Mouse (Mus musculus) myocyte (in vitro differentiated cells): ENCODE results near the gene Naxd. TPM values are rescaled to one million over a fixed set of nuclear protein-coding genes. Genes with fewer than 3 reads are reported as not detected.

Experiments
- H3K27me3 ChIP-seq: one replicate; pipeline ENCODE4 v1.6.1; 2011; ENCODE audit not compliant: control insufficient read depth, insufficient read depth, insufficient read length
- H3K36me3 ChIP-seq: one replicate; pipeline ENCODE4 v1.6.1; 2011; ENCODE audit not compliant: control insufficient read depth, insufficient read depth
- H3K4me2 ChIP-seq: one replicate; pipeline ENCODE4 v1.6.1; 2011; ENCODE audit warnings: low read depth, control low read depth
- H3K4me3 ChIP-seq: one replicate; pipeline ENCODE4 v1.5.1; 2011; ENCODE audit warnings: mild to moderate bottlenecking, control low read depth, moderate library complexity
- H3K79me2 ChIP-seq: one replicate; pipeline ENCODE4 v1.6.1; 2011; ENCODE audit not compliant: control insufficient read depth, insufficient read depth
- H3ac ChIP-seq: one replicate; pipeline ENCODE4 v1.6.1; 2011; ENCODE audit not compliant: control insufficient read depth, insufficient read length
- CEBPB ChIP-seq: IDR thresholded peaks from 2 replicates; pipeline ENCODE4 v1.6.1; 2011; ENCODE audit warnings: mild to moderate bottlenecking, moderate library complexity; ENCODE audit not compliant: poor library complexity, insufficient read depth, severe bottlenecking
- E2F4 ChIP-seq: IDR thresholded peaks from one replicate; pipeline ENCODE4 v1.6.1; 2011; ENCODE audit warnings: mild to moderate bottlenecking, control low read depth, moderate library complexity; ENCODE audit not compliant: insufficient read depth
- MAX ChIP-seq: IDR thresholded peaks from one replicate; pipeline ENCODE4 v1.6.1; 2011; ENCODE audit warnings: low read depth, mild to moderate bottlenecking, control low read depth
- MYOD1 ChIP-seq, 3 experiments: IDR thresholded peaks; one replicate each; pipeline ENCODE4 v1.6.1; 2011; ENCODE audit warnings: control low read depth in 2 of 3, low read depth in 2 of 3, mild to moderate bottlenecking in 2 of 3, moderate library complexity in 1 of 3; ENCODE audit not compliant: insufficient read length in 2 of 3, control insufficient read depth in 1 of 3
- MYOG ChIP-seq, 3 experiments: IDR thresholded peaks; one replicate each; pipeline ENCODE4 v1.6.1; 2011; ENCODE audit warnings: control low read depth in 2 of 3, low read depth in 2 of 3, mild to moderate bottlenecking in 2 of 3; ENCODE audit not compliant: insufficient read length in 2 of 3, control insufficient read depth in 1 of 3, insufficient read depth in 1 of 3
- POLR2A ChIP-seq: IDR thresholded peaks from one replicate; pipeline ENCODE4 v1.6.1; 2011; ENCODE audit warnings: low read depth, mild to moderate bottlenecking, control low read depth, moderate library complexity; ENCODE audit not compliant: insufficient read length
- POLR2AphosphoS2 ChIP-seq: IDR thresholded peaks from one replicate; pipeline ENCODE4 v1.6.1; 2011; ENCODE audit warnings: low read depth, control low read depth; ENCODE audit not compliant: insufficient read length
- REST ChIP-seq: IDR thresholded peaks from one replicate; pipeline ENCODE4 v1.6.1; 2011; ENCODE audit warnings: mild to moderate bottlenecking, control low read depth, moderate library complexity; ENCODE audit not compliant: insufficient read depth, insufficient read length
- SRF ChIP-seq: IDR thresholded peaks from one replicate; pipeline ENCODE4 v1.6.1; 2011; ENCODE audit warnings: low read depth; ENCODE audit not compliant: control insufficient read depth, insufficient read length
- TCF12 ChIP-seq: IDR thresholded peaks from one replicate; pipeline ENCODE4 v1.6.1; 2011; ENCODE audit warnings: mild to moderate bottlenecking, control low read depth; ENCODE audit not compliant: poor library complexity, insufficient read depth, severe bottlenecking
- TCF3 ChIP-seq: IDR thresholded peaks from one replicate; pipeline ENCODE4 v1.6.1; 2011; ENCODE audit warnings: low read depth, control low read depth; ENCODE audit not compliant: insufficient read length
- USF1 ChIP-seq: IDR thresholded peaks from one replicate; pipeline ENCODE4 v1.6.1; 2011; ENCODE audit warnings: low read depth, mild to moderate bottlenecking, control low read depth, moderate library complexity
- polyA plus RNA-seq: library from polyadenylated mRNA; unstranded; fragments of >200 nt; fragmentation: generic; extraction: Trizol; gene quantifications from one replicate; pipeline ENCODE4 v1.2.1, GENCODE M21; 2012; ENCODE audit warnings: missing spikeins

The Naxd gene
- polyA plus RNA-seq, 1 experiment: 89.2 TPM

GRCm38 (mm10) chr8:11540182-11540581, 42.9 kb downstream of the Naxd start:
- no peak overlapping the region for H3K4me2 ChIP-seq
- TF ChIP-seq REST (no peak), MYOD1 (IDR thresholded peaks at IDR 0.05; ENCODE audit: control insufficient read depth in 1 of 3, insufficient read length in 2 of 3, low read depth in 2 of 3) (no peak), SRF (no peak), TCF3 (no peak), POLR2A (no peak), USF1 (no peak), TCF12 (no peak), MAX (no peak), CEBPB (no peak), E2F4 (no peak), MYOG (IDR thresholded peaks at IDR 0.05; ENCODE audit: control insufficient read depth in 1 of 3, insufficient read depth in 1 of 3, insufficient read length in 2 of 3, low read depth in 2 of 3) (no peak)
- peaks cover 4% of the 10 kb centered on the region for H3K36me3 ChIP-seq
- no peak overlapping the region for H3K4me3 ChIP-seq
- H3ac ChIP-seq: no peak overlapping the region
- H3K79me2 ChIP-seq: no peaks in the 10 kb centered on the region
- no peaks in the 10 kb centered on the region for H3K27me3 ChIP-seq

DNA sequence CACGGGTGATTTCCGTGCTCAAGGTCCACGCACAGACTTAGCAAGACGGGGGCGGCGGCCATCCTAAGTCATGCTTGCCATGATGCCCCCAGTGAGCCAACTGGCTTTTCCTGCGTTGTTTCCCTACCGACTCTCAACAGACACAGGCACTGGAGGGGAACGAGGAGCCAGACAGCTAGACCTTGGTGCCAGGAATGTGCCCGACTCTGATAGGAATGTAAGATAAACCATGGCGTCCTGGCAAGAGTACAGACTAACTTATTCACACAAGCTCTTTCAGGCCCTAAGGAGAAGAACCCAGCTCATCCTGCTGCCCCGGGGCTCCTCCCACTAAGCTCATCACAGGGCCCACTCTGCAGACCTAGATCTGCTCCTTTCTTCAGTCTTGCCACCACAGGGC, 44.7 kb downstream of the Naxd start:
- no peak for TF ChIP-seq MYOD1 (IDR thresholded peaks at IDR 0.05; ENCODE audit: control insufficient read depth in 1 of 3, insufficient read length in 2 of 3, low read depth in 2 of 3)
- no peak for TF ChIP-seq TCF12
- no peak for TF ChIP-seq TCF3
- no peak for TF ChIP-seq POLR2AphosphoS2
- no peak for TF ChIP-seq CEBPB
- TF ChIP-seq REST: no peak
- no peak for TF ChIP-seq POLR2A
- no peak for TF ChIP-seq SRF
- TF ChIP-seq E2F4: no peak
- TF ChIP-seq MAX: no peak
- no peak for TF ChIP-seq USF1
- no peak for TF ChIP-seq MYOG (IDR thresholded peaks at IDR 0.05; ENCODE audit: control insufficient read depth in 1 of 3, insufficient read depth in 1 of 3, insufficient read length in 2 of 3, low read depth in 2 of 3)
- no peaks in the 10 kb centered on the region for H3K79me2 ChIP-seq
- H3K4me2 ChIP-seq: no peak overlapping the region
- no peaks in the 10 kb centered on the region for H3K27me3 ChIP-seq
- no peak overlapping the region for H3K4me3 ChIP-seq
- H3K36me3 ChIP-seq: peaks cover 4% of the 10 kb centered on the region
- H3ac ChIP-seq: no peak overlapping the region

- TF ChIP-seq POLR2A: no peak
- TF ChIP-seq CEBPB: no peak
- no peak for TF ChIP-seq MAX
- no peak for TF ChIP-seq MYOD1 (IDR thresholded peaks at IDR 0.05; ENCODE audit: control insufficient read depth in 1 of 3, insufficient read length in 2 of 3, low read depth in 2 of 3)
- no peak for TF ChIP-seq TCF3
- TF ChIP-seq POLR2AphosphoS2: no peak
- TF ChIP-seq MYOG (IDR thresholded peaks at IDR 0.05; ENCODE audit: control insufficient read depth in 1 of 3, insufficient read depth in 1 of 3, insufficient read length in 2 of 3, low read depth in 2 of 3): no peak
- no peak for TF ChIP-seq USF1
- TF ChIP-seq TCF12: no peak
- no peak for TF ChIP-seq REST
- no peak for TF ChIP-seq SRF
- no peak for TF ChIP-seq E2F4
- Histone ChIP-seq H3ac (no peak overlapping the region), H3K4me3 (no peak overlapping the region), H3K79me2 (no peaks in the 10 kb centered on the region), H3K36me3 (peaks cover 4% of the 10 kb centered on the region), H3K4me2 (no peak overlapping the region), H3K27me3 (no peaks in the 10 kb centered on the region)
Observed at GRCm38 (mm10) chr8:11542866-11543265, 45.6 kb downstream of the Naxd start.

- Histone ChIP-seq H3K27me3 (no peaks in the 10 kb centered on the region), H3K36me3 (peaks cover 4% of the 10 kb centered on the region)
Observed at GRCm38 (mm10) chr8:11544386-11544785, 47.1 kb downstream of the Naxd start.

GRCm38 (mm10) chr8:11547063-11547462, 49.8 kb downstream of the Naxd start:
- Histone ChIP-seq H3K79me2 (no peaks in the 10 kb centered on the region), H3K4me2 (no peak overlapping the region), H3ac (no peak overlapping the region), H3K36me3 (no peaks in the 10 kb centered on the region), H3K4me3 (no peak overlapping the region), H3K27me3 (no peaks in the 10 kb centered on the region)
- no peak for TF ChIP-seq MAX
- no peak for TF ChIP-seq POLR2AphosphoS2
- no peak for TF ChIP-seq MYOD1 (IDR thresholded peaks at IDR 0.05; ENCODE audit: control insufficient read depth in 1 of 3, insufficient read length in 2 of 3, low read depth in 2 of 3)
- no peak for TF ChIP-seq CEBPB
- TF ChIP-seq SRF: no peak
- TF ChIP-seq TCF3: no peak
- no peak for TF ChIP-seq MYOG (IDR thresholded peaks at IDR 0.05; ENCODE audit: control insufficient read depth in 1 of 3, insufficient read depth in 1 of 3, insufficient read length in 2 of 3, low read depth in 2 of 3)
- TF ChIP-seq POLR2A: no peak
- TF ChIP-seq E2F4: no peak
- no peak for TF ChIP-seq TCF12

More at GRCm38 (mm10) chr8:11544386-11544785, 47.1 kb downstream of the Naxd start:
- no peak overlapping the region for H3K4me2 ChIP-seq
- H3ac ChIP-seq: no peak overlapping the region
- no peak for TF ChIP-seq POLR2AphosphoS2
- no peak for TF ChIP-seq CEBPB
- no peak for TF ChIP-seq POLR2A
- TF ChIP-seq REST: no peak
- H3K79me2 ChIP-seq: no peaks in the 10 kb centered on the region
- H3K4me3 ChIP-seq: no peak overlapping the region
